Mouse (Mus musculus) cerebellum, postnatal 25 days (tissue): Measurements from ENCODE around the gene Rnf207.

ENCODE experiments used
- DNase-seq, 2 experiments: peaks; one replicate each; pipeline ENCODE4 v3.0.0; 2021; ENCODE audit warnings: mixed read lengths in 2 of 2

The Rnf207 gene

GRCm38 (mm10) chr4:152292102-152292765 is 26.6 kb downstream of the Rnf207 start:
- no peak for DNase-seq

- DNase-seq = no peak
Observed at GRCm38 (mm10) chr4:152291562-152291961, 27.2 kb downstream of the Rnf207 start, which contains the start of gene Hes3. Hes3 (minus strand) TSS chr4:152291662.

GRCm38 (mm10) chr4:152290991-152291390 is 27.8 kb downstream of the Rnf207 start:
- DNase-seq = no peak

- peak in 1 of 2 experiments; percentile 31 for DNase-seq
Observed at GRCm38 (mm10) chr4:152290385-152290784, 28.4 kb downstream of the Rnf207 start.

GRCm38 (mm10) chr4:152288398-152288945 is 30.3 kb downstream of the Rnf207 start:
- DNase-seq = no peak

GRCm38 (mm10) chr4:152287317-152288120 is 31.3 kb downstream of the Rnf207 start:
- no peak for DNase-seq

- DNase-seq = peak in 1 of 2 experiments; percentile 53
Observed at GRCm38 (mm10) chr4:152286887-152287286, 31.9 kb downstream of the Rnf207 start.

- DNase-seq = peak in 1 of 2 experiments; percentile 46
Observed at GRCm38 (mm10) chr4:152286183-152286582, 32.6 kb downstream of the Rnf207 start.

- peak; percentile 86 to 88 for DNase-seq
Observed at GRCm38 (mm10) chr4:152285505-152285904, 33.3 kb downstream of the Rnf207 start.

GRCm38 (mm10) chr4:152283186-152283950 is 35.4 kb downstream of the Rnf207 start:
- peak; percentile 87 to 92 for DNase-seq

GRCm38 (mm10) chr4:152282721-152283120 is 36.1 kb downstream of the Rnf207 start:
- DNase-seq = no peak

GRCm38 (mm10) chr4:152281601-152282000 is 37.2 kb downstream of the Rnf207 start:
- no peak for DNase-seq

GRCm38 (mm10) chr4:152278986-152279385 is 39.8 kb downstream of the Rnf207 start:
- peak; percentile 52 to 63 for DNase-seq

- DNase-seq = no peak
Observed at GRCm38 (mm10) chr4:152277916-152278315, 40.9 kb downstream of the Rnf207 start.

GRCm38 (mm10) chr4:152276389-152277347 is 42.1 kb downstream of the Rnf207 start:
- DNase-seq = peak; percentile 67 to 76

- no peak for DNase-seq
Observed at GRCm38 (mm10) chr4:152274681-152275131, 44.1 kb downstream of the Rnf207 start.

- DNase-seq = peak; percentile 47 to 70
Observed at GRCm38 (mm10) chr4:152273621-152274236, 45.1 kb downstream of the Rnf207 start, which contains the start of gene Gpr153. Gpr153 (plus strand) TSS chr4:152274232.

- DNase-seq = no peak
Observed at GRCm38 (mm10) chr4:152273191-152273590, 45.6 kb downstream of the Rnf207 start.

- no peak for DNase-seq
Observed at GRCm38 (mm10) chr4:152272449-152273049, 46.2 kb downstream of the Rnf207 start.

GRCm38 (mm10) chr4:152272006-152272405 is 46.8 kb downstream of the Rnf207 start:
- no peak for DNase-seq
